ENCODE assay signal across 10 mouse cellular contexts in the genomic region with DNA sequence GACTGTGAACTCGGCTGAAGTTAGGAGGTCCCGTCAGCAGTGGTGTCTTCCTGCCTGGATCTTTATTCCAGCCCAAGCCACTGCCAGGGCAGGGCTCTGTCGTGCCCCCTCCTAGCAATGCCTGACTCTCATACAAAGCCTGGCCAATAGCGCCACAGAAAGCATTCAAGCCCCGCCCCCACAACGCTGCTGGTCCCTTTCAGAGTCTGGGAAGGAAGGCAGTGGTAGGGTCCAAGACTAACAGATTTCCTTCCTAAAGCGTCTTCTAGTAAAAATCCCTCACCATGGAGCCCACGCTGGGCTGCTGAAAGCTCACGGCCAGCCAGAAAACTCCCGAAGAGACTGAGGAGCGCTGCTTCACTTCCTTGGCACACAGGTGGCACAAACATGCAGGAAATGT.
DNase-seq lines count a peak whose midpoint lies in the region; ATAC-seq lines count a peak whose summit lies in the region.
"Had no signal": no experiment of that assay in that cellular context is flagged by ENCODE, and none has a peak within 500 bp of the region (broad histone marks: within the 10 kb centered on the region; RNA-seq: fewer than 3 reads in every experiment).

No protein-coding gene starts in this region.

- no peak overlapping the region for H3K27ac ChIP-seq in hindbrain, embryonic 15.5 days (replicated peaks)
- H3K27ac ChIP-seq in neural tube, embryonic 12.5 days = no peak overlapping the region

- no peak overlapping the region for H3K9ac ChIP-seq in hindbrain, embryonic 15.5 days
- H3K9ac ChIP-seq in neural tube, embryonic 12.5 days = no peak overlapping the region

- intact Hi-C loops in left cerebral cortex, postnatal 4 days (cut with DNase I) = loop anchor here (5.0 kb wide), 1 partner anchor 166 kb away; a partner anchor contains a TSS

- DNase-seq in left cerebral cortex, postnatal 4 days = peak; percentile 54
- no peak for DNase-seq in left cerebral cortex, adult 11 months (ENCODE audit: low spot score)
- peak; percentile 35 for DNase-seq in embryo, embryonic 9.5 days (ENCODE audit: extremely low spot score)
- no peak for DNase-seq in testis, postnatal 10 days (ENCODE audit: low spot score)
- DNase-seq in layer of hippocampus, adult 18-20 months (ENCODE audit: low spot score in 2 of 2) = no peak
- no peak for DNase-seq in MN1 (ENCODE audit: low spot score)

- H3K4me2 ChIP-seq in hindbrain, embryonic 15.5 days = peak overlapping the region; percentile 30
- H3K4me2 ChIP-seq in neural tube, embryonic 12.5 days (replicated peaks) = peak overlapping the region; percentile 5; the same call in 1 of the 2 replicates

- H3K9me3 ChIP-seq in hindbrain, embryonic 15.5 days = no peaks in the 10 kb centered on the region
- no peaks in the 10 kb centered on the region for H3K9me3 ChIP-seq in neural tube, embryonic 12.5 days
- H3K9me3 ChIP-seq: megakaryocyte, embryonic 14.5 days had no signal

- peak; percentile 64 for ATAC-seq in hindbrain, embryonic 15.5 days (ENCODE audit: low FRiP score, low read depth)
- no peak for ATAC-seq in neural tube, embryonic 12.5 days (ENCODE audit: low FRiP score, low read depth)

- H3K27me3 ChIP-seq in hindbrain, embryonic 15.5 days = no peaks in the 10 kb centered on the region
- no peaks in the 10 kb centered on the region for H3K27me3 ChIP-seq in neural tube, embryonic 12.5 days (replicated peaks)

- H3K4me1 ChIP-seq in hindbrain, embryonic 15.5 days (replicated peaks) = peaks cover 21% of the 10 kb centered on the region
- peaks cover 10% of the 10 kb centered on the region for H3K4me1 ChIP-seq in neural tube, embryonic 12.5 days
- H3K4me1 ChIP-seq: megakaryocyte, embryonic 14.5 days had no signal

- H3K36me3 ChIP-seq in hindbrain, embryonic 15.5 days = no peaks in the 10 kb centered on the region
- peaks cover 4% of the 10 kb centered on the region; the same call in 1 of the 2 replicates for H3K36me3 ChIP-seq in neural tube, embryonic 12.5 days
- H3K36me3 ChIP-seq: G1E had no signal

- no peak overlapping the region for H3K4me3 ChIP-seq in hindbrain, embryonic 15.5 days
- H3K4me3 ChIP-seq in neural tube, embryonic 12.5 days = no peak overlapping the region
- H3K4me3 ChIP-seq: megakaryocyte, embryonic 14.5 days had no signal

- WGBS in hindbrain, embryonic 15.5 days = 18% methylated on average over 11 of the region's 11 CpGs
- WGBS in neural tube, embryonic 12.5 days = 31% methylated on average over 11 of the region's 11 CpGs

Comparison
In these comparisons a context has a peak if more than half of its experiments do, and no peak if none do; other contexts are left out.
1. DNase-seq: peak in left cerebral cortex, postnatal 4 days (single experiment) and embryo, embryonic 9.5 days (single experiment); none in left cerebral cortex, adult 11 months (single experiment), testis, postnatal 10 days (single experiment), layer of hippocampus, adult 18-20 months (0 of 2) and MN1 (single experiment).